ENCODE assay signal across 1 mouse cellular context in the genomic region with DNA sequence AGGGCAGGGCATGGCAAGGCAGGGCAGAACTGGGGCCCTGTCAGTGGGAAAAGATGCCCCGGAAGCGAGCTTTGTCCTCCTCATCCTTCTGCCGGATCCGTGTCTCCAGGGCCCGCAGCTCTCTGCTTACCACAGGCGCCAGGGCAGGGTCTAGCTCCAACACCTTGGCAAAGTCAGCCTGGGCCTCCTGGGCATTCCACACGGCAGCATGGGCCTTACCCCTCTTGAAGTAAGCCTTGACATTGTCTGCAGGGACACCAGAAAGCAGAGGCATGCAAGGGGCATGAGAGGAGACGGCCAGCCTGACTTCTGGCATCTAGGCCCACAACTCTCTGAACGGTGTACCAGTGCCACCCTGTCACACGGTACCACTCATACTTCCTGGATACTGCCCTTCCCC.
TF ChIP-seq lines count a peak whose summit lies in the region.

No protein-coding gene starts in this region.

TF ChIP-seq in CH12.LX, 34 proteins besides CTCF, POLR2A, EP300 and RAD21:
- TF ChIP-seq USF2 (conservative IDR thresholded peaks at IDR 0.05; ENCODE audit: low read depth, low read length), result no peak
TF ChIP-seq in CH12.LX: peak in this region for 0.
